Mouse (Mus musculus) heart, adult 2 months (tissue): ENCODE measurements around the gene Rxrb. TPM values are rescaled to one million over a fixed set of nuclear protein-coding genes. Genes with fewer than 3 reads are reported as not detected.

Experiments used
- DNase-seq, 2 experiments: peaks; one replicate each; pipeline ENCODE4 v3.0.0; 2021
- H3K27ac ChIP-seq: fragments of 200-600 bp; 2 replicates; pipeline ENCODE4 v1.8.1; 2022
- H3K27me3 ChIP-seq: fragments of 200-500 bp; 2 replicates; pipeline ENCODE4 v1.6.1; 2012; ENCODE audit warnings: mild to moderate bottlenecking, low read length, inconsistent platforms, mixed read lengths; ENCODE audit not compliant: control insufficient read depth, insufficient read depth
- H3K36me3 ChIP-seq: fragments of 200-500 bp; 2 replicates; pipeline ENCODE4 v1.6.1; 2012; ENCODE audit warnings: low read length, inconsistent platforms; ENCODE audit not compliant: control insufficient read depth, insufficient read depth
- H3K4me1 ChIP-seq: fragments of 200-500 bp; 2 replicates; pipeline ENCODE4 v1.6.1; 2011; ENCODE audit warnings: low read length; ENCODE audit not compliant: control insufficient read depth, insufficient read depth
- H3K4me3 ChIP-seq: fragments of 200-600 bp; 2 replicates; pipeline ENCODE4 v1.8.1; 2022
- H3K79me2 ChIP-seq: fragments of 200-500 bp; replicated peaks from 2 replicates; pipeline ENCODE4 v1.6.1; 2012; ENCODE audit warnings: mild to moderate bottlenecking, inconsistent platforms, low read length, moderate library complexity, mixed read lengths; ENCODE audit not compliant: control insufficient read depth, insufficient read depth
- H3K9ac ChIP-seq: fragments of 200-500 bp; 2 replicates; pipeline ENCODE4 v1.6.1; 2012; ENCODE audit warnings: low read depth, mild to moderate bottlenecking, control low read depth, inconsistent platforms, low read length, mixed read lengths
- CTCF ChIP-seq: fragments of 200-600 bp; IDR thresholded peaks from 2 replicates; pipeline ENCODE4 v1.8.1; 2022; ENCODE audit warnings: antibody characterized with exemption, mild to moderate bottlenecking, moderate library complexity
- EP300 ChIP-seq: fragments of 200-500 bp; IDR thresholded peaks from 2 replicates; pipeline ENCODE4 v1.6.1; 2011; ENCODE audit warnings: low read depth, low read length, control low read depth; ENCODE audit not compliant: insufficient read depth
- POLR2A ChIP-seq: fragments of 200-500 bp; IDR thresholded peaks from 2 replicates; pipeline ENCODE4 v1.6.1; 2011; ENCODE audit warnings: mild to moderate bottlenecking, low read depth, low read length, control low read depth; ENCODE audit not compliant: insufficient read depth
- WGBS: fragments of 180-500 bp; shearing (Covaris S2); methylation state at CpG from one replicate; pipeline ENCODE4 v1.1.7; 2018; 5-methylcytosine and 5-hydroxymethylcytosine counted together
- intact Hi-C: fragments of 180-260 bp; cut with DNase I; formaldehyde crosslinking; loops from one replicate; pipeline ENCODE4 v1.15.1; 2025
- polyA plus RNA-seq: library from polyadenylated mRNA; depleted of rRNA; stranded (reverse); fragments of >200 nt; gene quantifications from 2 replicates; pipeline ENCODE4 v1.2.3, GENCODE M21; 2012
- total RNA-seq, 2 experiments: library from RNA; stranded (reverse); gene quantifications; 2 replicates each; pipeline ENCODE4 v1.2.3; 2021

Rxrb gene
- total and polyA plus RNA-seq, 3 experiments, result 38.8 to 42.4 (median 39.1) TPM

GRCm38 (mm10) chr17:34038440-34038839 lies 6.8 kb downstream of the Rxrb start:
- no peak for TF ChIP-seq POLR2A
- TF ChIP-seq CTCF, result no peak
- no peak for TF ChIP-seq EP300
- DNase-seq, result peak; percentile 18 to 30
- Histone ChIP-seq H3K27me3 (no peaks in the 10 kb centered on the region), H3K4me3 (no peak overlapping the region), H3K79me2 (no peaks in the 10 kb centered on the region), H3K27ac (no peak overlapping the region), H3K4me1 (peaks cover 3% of the 10 kb centered on the region; the same call in 1 of the 2 replicates), H3K36me3 (no peaks in the 10 kb centered on the region), H3K9ac (no peak overlapping the region)
- WGBS, result 24% methylated on average over 21 of the region's 21 CpGs
- intact Hi-C loops, result no loop called here

GRCm38 (mm10) chr17:34038878-34039561 lies 7.4 kb downstream of the Rxrb start, which contains the start of gene Col11a2:
TSS of gene Col11a2 (plus strand) at chr17:34039437.
- Histone ChIP-seq H3K4me3 (no peak within 1 kb of the TSS), H3K36me3 (no peaks in the 10 kb centered on the region), H3K4me1 (peaks cover 3% of the 10 kb centered on the region; the same call in 1 of the 2 replicates), H3K27ac (no peak within 1 kb of the TSS), H3K79me2 (no peaks in the 10 kb centered on the region), H3K27me3 (no peaks in the 10 kb centered on the region), H3K9ac (no peak within 1 kb of the TSS)
- DNase-seq, result peak in 1 of 2 experiments; percentile 33
- no peak for TF ChIP-seq EP300
- no peak for TF ChIP-seq CTCF
- no peak for TF ChIP-seq POLR2A
- intact Hi-C loops, result no loop called here
- WGBS, result 10% methylated on average over 28 of the region's 28 CpGs

- intact Hi-C loops, result no loop called here
- 16% methylated on average over 17 of the region's 17 CpGs for WGBS
Measured at GRCm38 (mm10) chr17:34039562-34040450, 8.2 kb downstream of the Rxrb start.

GRCm38 (mm10) chr17:34045941-34046340 lies 14.3 kb downstream of the Rxrb start:
- no peaks in the 10 kb centered on the region for H3K79me2 ChIP-seq
- H3K27ac ChIP-seq, result no peak overlapping the region
- no peak overlapping the region for H3K9ac ChIP-seq
- no peaks in the 10 kb centered on the region for H3K4me1 ChIP-seq
- TF ChIP-seq EP300 (no peak), POLR2A (no peak), CTCF (no peak)
- no peak for DNase-seq
- 82% methylated on average over 14 of the region's 14 CpGs for WGBS
- H3K4me3 ChIP-seq, result no peak overlapping the region
- no peaks in the 10 kb centered on the region for H3K36me3 ChIP-seq
- H3K27me3 ChIP-seq, result no peaks in the 10 kb centered on the region
- intact Hi-C loops, result no loop called here

More at GRCm38 (mm10) chr17:34039562-34040450, 8.2 kb downstream of the Rxrb start:
- H3K4me3 ChIP-seq, result no peak overlapping the region
- H3K79me2 ChIP-seq, result no peaks in the 10 kb centered on the region
- H3K9ac ChIP-seq, result no peak overlapping the region
- H3K4me1 ChIP-seq, result peaks cover 2% of the 10 kb centered on the region; the same call in 1 of the 2 replicates
- DNase-seq, result peak; percentile 69 to 81
- H3K27me3 ChIP-seq, result no peaks in the 10 kb centered on the region
- no peaks in the 10 kb centered on the region for H3K36me3 ChIP-seq
- TF ChIP-seq CTCF (no peak), POLR2A (0 out of 2 replicates have a peak, but pooled peaks have one; percentile 2), EP300 (no peak)
- no peak overlapping the region for H3K27ac ChIP-seq

GRCm38 (mm10) chr17:34047404-34048050 lies 15.9 kb downstream of the Rxrb start:
- DNase-seq, result no peak
- WGBS, result 81% methylated on average over 5 of the region's 5 CpGs
- no peak overlapping the region for H3K4me3 ChIP-seq
- H3K27ac ChIP-seq, result no peak overlapping the region
- H3K9ac ChIP-seq, result no peak overlapping the region
- intact Hi-C loops, result no loop called here
- no peaks in the 10 kb centered on the region for H3K27me3 ChIP-seq
- no peaks in the 10 kb centered on the region for H3K79me2 ChIP-seq
- no peaks in the 10 kb centered on the region for H3K4me1 ChIP-seq
- no peak for TF ChIP-seq CTCF
- no peak for TF ChIP-seq POLR2A
- TF ChIP-seq EP300, result no peak
- H3K36me3 ChIP-seq, result no peaks in the 10 kb centered on the region
